Mouse (Mus musculus): Measurements from ENCODE around the gene Spata33. TPM values are rescaled to one million over a fixed set of nuclear protein-coding genes. Genes with fewer than 3 reads are reported as not detected.

Gene Spata33
- polyA plus RNA-seq (2015; fragmentation: Nextera tagmentation; extraction: Ambion mirVana) = 0.33 and 0.43 TPM in 2 replicates

GRCm38 (mm10) chr8:123212321-123213117, at the start of gene Spata33, which contains the start of gene Chmp1a:
Spata33 (plus strand) TSS chr8:123212832.
Chmp1a (minus strand) TSS chr8:123212763.

GRCm38 (mm10) chr8:123185566-123186409, 26.8 kb upstream of the Spata33 start, which contains the start of gene Dpep1:
Dpep1 (plus strand) TSS chr8:123186242.

GRCm38 (mm10) chr8:123224278-123225266, 11.9 kb downstream of the Spata33 start, which contains the start of gene Cdk10:
Cdk10 (plus strand) TSS chr8:123224842.

GRCm38 (mm10) chr8:123235520-123236497, 23.2 kb downstream of the Spata33 start, which contains the start of gene Spata2l:
Spata2l (minus strand) TSS chr8:123236233.

GRCm38 (mm10) chr8:123254099-123254885, 41.7 kb downstream of the Spata33 start, which contains the start of the genes Zfp276 and Vps9d1:
Zfp276 (plus strand) TSS chr8:123254195.
Vps9d1 (minus strand) TSS chr8:123254348.

Other genes with a start within 250 kb of the Spata33 start
- 34.2 and 41.3 TPM in 2 replicates for gene Ankrd11, start 170.6 kb upstream of the Spata33 start, polyA plus RNA-seq (2015; fragmentation: Nextera tagmentation; extraction: Ambion mirVana)
- 28.2 and 29.1 TPM in 2 replicates for gene Spg7, start 149.9 kb upstream of the Spata33 start, polyA plus RNA-seq (2015; fragmentation: Nextera tagmentation; extraction: Ambion mirVana)
- gene Rpl13, start 110.5 kb upstream of the Spata33 start, polyA plus RNA-seq (2015; fragmentation: Nextera tagmentation; extraction: Ambion mirVana) = 1,348 and 1,461 TPM in 2 replicates
- gene Cpne7, start 95.5 kb upstream of the Spata33 start, polyA plus RNA-seq (2015; fragmentation: Nextera tagmentation; extraction: Ambion mirVana) = 10.3 and 14.4 TPM in 2 replicates
- gene Sult5a1, start 54.5 kb upstream of the Spata33 start, polyA plus RNA-seq (2015; fragmentation: Nextera tagmentation; extraction: Ambion mirVana) = 6.1 and 8.2 TPM in 2 replicates
- 8.9 and 10.5 TPM in 2 replicates for gene Dpep1, start 26.6 kb upstream of the Spata33 start, polyA plus RNA-seq (2015; fragmentation: Nextera tagmentation; extraction: Ambion mirVana)
- 85.5 and 99.0 TPM in 2 replicates for gene Chmp1a, start 69 bp upstream of the Spata33 start, polyA plus RNA-seq (2015; fragmentation: Nextera tagmentation; extraction: Ambion mirVana)
- gene Cdk10, start 12.0 kb downstream of the Spata33 start, polyA plus RNA-seq (2015; fragmentation: Nextera tagmentation; extraction: Ambion mirVana) = 9.7 and 11.9 TPM in 2 replicates
- 1.5 and 2.4 TPM in 2 replicates for gene Spata2l, start 23.4 kb downstream of the Spata33 start, polyA plus RNA-seq (2015; fragmentation: Nextera tagmentation; extraction: Ambion mirVana)
- gene Zfp276, start 41.4 kb downstream of the Spata33 start, polyA plus RNA-seq (2015; fragmentation: Nextera tagmentation; extraction: Ambion mirVana) = 11.3 and 12.2 TPM in 2 replicates
- 7.9 and 10.9 TPM in 2 replicates for gene Vps9d1, start 41.5 kb downstream of the Spata33 start, polyA plus RNA-seq (2015; fragmentation: Nextera tagmentation; extraction: Ambion mirVana)
- 27.5 and 28.0 TPM in 2 replicates for gene Fanca, start 105.7 kb downstream of the Spata33 start, polyA plus RNA-seq (2015; fragmentation: Nextera tagmentation; extraction: Ambion mirVana)
- 3.0 and 3.4 TPM in 2 replicates for gene Spire2, start 119.9 kb downstream of the Spata33 start, polyA plus RNA-seq (2015; fragmentation: Nextera tagmentation; extraction: Ambion mirVana)
- gene Tcf25, start 160.9 kb downstream of the Spata33 start, polyA plus RNA-seq (2015; fragmentation: Nextera tagmentation; extraction: Ambion mirVana) = 81.3 and 88.0 TPM in 2 replicates
- 0.13 and 0.18 TPM in 2 replicates for gene Mc1r, start 194.3 kb downstream of the Spata33 start, polyA plus RNA-seq (2015; fragmentation: Nextera tagmentation; extraction: Ambion mirVana)
- gene Tubb3, start 198.6 kb downstream of the Spata33 start, polyA plus RNA-seq (2015; fragmentation: Nextera tagmentation; extraction: Ambion mirVana) = 0.49 and 0.63 TPM in 2 replicates
- gene Def8, start 210.7 kb downstream of the Spata33 start, polyA plus RNA-seq (2015; fragmentation: Nextera tagmentation; extraction: Ambion mirVana) = 16.1 and 17.4 TPM in 2 replicates